Mouse (Mus musculus) adrenal gland, adult 18-20 months (tissue): ENCODE results near the gene Olfr732. TPM values are rescaled to one million over a fixed set of nuclear protein-coding genes. Genes with fewer than 3 reads are reported as not detected.

Source experiments
- DNase-seq, 2 experiments: peaks; one replicate each; pipeline ENCODE4 v3.0.0; 2021 to 2022; ENCODE audit warnings: low spot score in 2 of 2
- long read RNA-seq, 2 experiments: library from polyadenylated mRNA; stranded (forward); transcript quantifications; one replicate each; pipeline ENCODE4 v2.0.0; 2021
- total RNA-seq, 2 experiments: library from RNA; stranded (reverse); gene quantifications; 1 replicate in 1 of 2; 2 replicates in 1 of 2; pipeline ENCODE4 v1.2.3; 2021

Gene Olfr732
- total RNA-seq = not detected
- long read RNA-seq, experiment 1 = 0 reads
- long read RNA-seq, experiment 2 = 0 reads

DNA sequence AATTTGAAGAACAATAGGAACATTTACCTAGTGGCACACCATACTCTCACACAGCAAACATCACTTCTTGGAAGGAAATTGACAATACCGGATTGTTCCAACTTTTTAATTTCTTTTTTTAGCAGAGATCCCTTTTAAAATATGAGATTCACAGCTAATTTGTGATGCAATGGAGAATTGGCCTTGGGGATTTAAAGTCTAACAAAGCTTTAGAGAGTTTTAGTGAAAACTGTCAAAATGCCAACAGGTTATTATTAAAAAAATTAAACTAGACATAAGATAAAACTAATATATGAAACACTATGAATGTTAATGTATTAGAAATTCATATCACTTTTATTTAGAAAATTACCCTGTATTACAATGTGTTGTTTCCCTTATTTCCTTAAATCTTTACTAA, at the start of gene Olfr732:
Gene Olfr732 (minus strand): TSS at position 101 of the 400 bp plus-strand sequence.
- DNase-seq = no peak

DNA sequence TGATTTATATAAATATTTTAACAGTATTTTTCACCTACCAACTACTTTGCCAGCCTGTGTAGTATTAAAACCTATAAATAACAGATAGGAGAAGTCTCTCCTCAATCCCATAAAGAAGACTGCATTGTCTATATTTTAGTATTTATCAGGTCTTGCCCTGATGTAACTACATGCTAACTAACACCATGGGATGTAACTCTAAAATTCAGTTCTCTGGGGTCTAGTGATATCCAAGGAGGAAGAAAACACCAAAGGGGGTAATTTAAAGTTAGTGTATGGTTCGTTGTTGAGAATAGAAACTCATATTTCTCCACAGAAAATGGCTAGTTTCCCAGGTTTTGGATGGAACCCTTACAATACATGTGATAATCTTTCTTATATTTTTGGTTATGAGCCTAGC, 42.7 kb upstream of the Olfr732 start, which contains the start of gene Olfr734:
Gene Olfr734 (minus strand): TSS at position 101 of the 400 bp plus-strand sequence.
- no peak for DNase-seq

DNA sequence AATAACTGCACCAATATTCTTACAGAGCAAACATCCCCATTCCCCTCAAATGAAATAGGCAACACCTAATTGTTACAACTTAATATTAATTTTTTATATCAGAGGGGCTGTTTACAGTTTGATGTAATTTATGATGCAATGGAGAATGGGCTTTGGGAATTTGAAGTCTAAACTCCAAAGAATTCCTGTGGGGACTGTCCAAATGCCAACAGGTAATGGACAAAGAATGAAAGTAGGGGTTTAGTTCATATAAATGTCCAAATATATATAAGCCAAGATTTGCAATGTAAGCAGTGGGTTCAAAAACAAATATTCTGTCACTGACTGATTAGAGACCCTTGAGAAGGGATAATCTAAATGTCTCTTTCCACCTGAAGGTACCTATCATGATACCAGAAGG, 17.4 kb upstream of the Olfr732 start, which contains the start of gene Olfr733:
Gene Olfr733 (minus strand): TSS at position 101 of the 400 bp plus-strand sequence.
- DNase-seq = no peak

DNA sequence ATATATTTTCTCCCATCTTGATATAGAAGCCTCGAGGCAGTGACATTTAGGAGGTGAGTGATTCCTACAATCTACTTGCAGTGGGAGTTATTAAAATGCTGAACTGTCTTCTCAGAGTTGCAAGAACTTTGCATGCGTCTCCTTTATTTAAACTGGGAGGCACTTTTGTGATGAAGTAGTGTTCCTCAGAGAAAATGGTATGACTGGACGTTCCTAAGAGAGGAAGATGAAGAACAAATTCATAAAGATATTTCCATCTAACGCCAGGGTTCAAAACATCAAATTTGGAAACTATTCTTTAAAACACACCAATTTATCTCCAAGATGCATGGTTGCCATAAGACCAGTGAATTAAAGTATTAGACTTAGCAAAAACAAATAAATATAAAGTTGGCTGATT, 42.2 kb downstream of the Olfr732 start, which contains the start of gene Olfr731:
Gene Olfr731 (minus strand): TSS at position 101 of the 400 bp plus-strand sequence.
- no peak for DNase-seq

Other genes with a start within 250 kb of the Olfr732 start
- not detected for gene Olfr725, start 243.8 kb downstream of the Olfr732 start, total RNA-seq
- not detected for gene Olfr726, start 193.3 kb downstream of the Olfr732 start, total RNA-seq
- gene Olfr727, start 161.0 kb downstream of the Olfr732 start, total RNA-seq = not detected
- gene Olfr728, start 141.5 kb downstream of the Olfr732 start, total RNA-seq = not detected
- gene Olfr729, start 131.3 kb downstream of the Olfr732 start, total RNA-seq = not detected
- not detected for gene Olfr730, start 96.0 kb downstream of the Olfr732 start, total RNA-seq
- not detected for gene Olfr731, start 42.3 kb downstream of the Olfr732 start, total RNA-seq
- not detected for gene Olfr733, start 17.3 kb upstream of the Olfr732 start, total RNA-seq
- gene Olfr734, start 42.6 kb upstream of the Olfr732 start, total RNA-seq = not detected
- gene Olfr735, start 64.7 kb upstream of the Olfr732 start, total RNA-seq = not detected
- gene Tlr11, start 73.7 kb upstream of the Olfr732 start, total RNA-seq = under 1 TPM; 0.10 to 0.54 TPM
- not detected for gene Olfr736, start 97.0 kb upstream of the Olfr732 start, total RNA-seq
- not detected for gene Olfr738, start 123.4 kb upstream of the Olfr732 start, total RNA-seq
- not detected for gene Olfr739, start 134.4 kb upstream of the Olfr732 start, total RNA-seq
- gene Olfr740, start 161.3 kb upstream of the Olfr732 start, total RNA-seq = not detected
- gene Olfr741, start 188.5 kb upstream of the Olfr732 start, total RNA-seq = not detected
- not detected for gene Olfr742, start 219.4 kb upstream of the Olfr732 start, total RNA-seq
- gene Olfr743, start 237.6 kb upstream of the Olfr732 start, total RNA-seq = not detected